Mouse (Mus musculus) liver (tissue): Measurements from ENCODE around the gene Vmn1r192.
"Not testable (repeated sequence)": the region's sequence is repeated elsewhere in the genome, so short reads cannot be mapped to it uniquely, and the experiment has no call there.

ENCODE experiments used
- DNase-seq: peaks from one replicate; pipeline ENCODE4 v3.0.0-alpha.2; 2020; ENCODE audit warnings: mixed read lengths

Gene Vmn1r192

GRCm38 (mm10) chr13:22191041-22191440 is at the start of gene Vmn1r192:
Vmn1r192 (minus strand) TSS chr13:22191141.
- no peak for DNase-seq

- not testable (repeated sequence) for DNase-seq
These were observed 32.1 kb upstream of the Vmn1r192 start, which contains the start of gene Vmn1r193 for GRCm38 (mm10) chr13:22223060-22223459. Vmn1r193 (minus strand) TSS chr13:22223160.

GRCm38 (mm10) chr13:22192756-22193155 is 1.8 kb upstream of the Vmn1r192 start:
- DNase-seq: not testable (repeated sequence)

GRCm38 (mm10) chr13:22190385-22190784 is 556 bp downstream of the Vmn1r192 start:
- no peak for DNase-seq

GRCm38 (mm10) chr13:22189313-22189712 is 1.6 kb downstream of the Vmn1r192 start:
- DNase-seq: no peak

- DNase-seq: no peak
These were observed 7.1 kb downstream of the Vmn1r192 start, which contains the start of gene Vmn1r191 for GRCm38 (mm10) chr13:22183869-22184268. Vmn1r191 (minus strand) TSS chr13:22183969.

GRCm38 (mm10) chr13:22168416-22168815 is 22.5 kb downstream of the Vmn1r192 start:
- DNase-seq: no peak

- not testable (repeated sequence) for DNase-seq
These were observed 54.2 kb downstream of the Vmn1r192 start for GRCm38 (mm10) chr13:22136495-22137293.
